Mouse (Mus musculus): Measurements from ENCODE around the gene Trmt2b.
"Not testable (repeated sequence)": the region's sequence is repeated elsewhere in the genome, so short reads cannot be mapped to it uniquely, and the experiment has no call there.

The Trmt2b gene

GRCm38 (mm10) chrX:134218161-134218560 is 58.6 kb downstream of the Trmt2b start:
- DNase-seq (ENCODE audit: low spot score) = no peak

- no peak for DNase-seq (ENCODE audit: low spot score)
Measured at GRCm38 (mm10) chrX:134211151-134211642, 65.6 kb downstream of the Trmt2b start.

GRCm38 (mm10) chrX:134208491-134208890 is 68.3 kb downstream of the Trmt2b start:
- no peak for DNase-seq (ENCODE audit: low spot score)

- not testable (repeated sequence) for DNase-seq (ENCODE audit: low spot score)
Measured at GRCm38 (mm10) chrX:134187201-134187600, 89.6 kb downstream of the Trmt2b start, which contains the start of gene Arl13a. TSS of gene Arl13a (plus strand) at chrX:134187501.

GRCm38 (mm10) chrX:134174699-134175098 is 102.1 kb downstream of the Trmt2b start:
- no peak for DNase-seq (ENCODE audit: low spot score)

Data from spleen, adult 12 weeks (tissue).